Mouse (Mus musculus) lung, embryonic 16.5 days (tissue): Measurements from ENCODE around the gene D8Ertd738e. TPM values are rescaled to one million over a fixed set of nuclear protein-coding genes. Genes with fewer than 3 reads are reported as not detected.

Experiments used
- ATAC-seq: fragments of 200-750 bp; cut with Nextera tagmentation; 2 replicates; pipeline ENCODE4 v1.8.0; 2017; ENCODE audit warnings: low read depth, mild to moderate bottlenecking, moderate library complexity
- H3K27ac ChIP-seq: fragments of 300-500 bp; sonication (generic); 2 replicates; pipeline ENCODE4 v1.5.1; 2014; ENCODE audit warnings: mild to moderate bottlenecking, control low read depth, low read length
- H3K27me3 ChIP-seq: fragments of 300-500 bp; sonication (generic); 2 replicates; pipeline ENCODE4 v1.6.1; 2014; ENCODE audit warnings: low read depth, low read length, mixed read lengths; ENCODE audit not compliant: control insufficient read depth, insufficient read depth
- H3K36me3 ChIP-seq: fragments of 300-500 bp; sonication (generic); 2 replicates; pipeline ENCODE4 v1.6.1; 2014; ENCODE audit warnings: low read length; ENCODE audit not compliant: control insufficient read depth, insufficient read depth
- H3K4me1 ChIP-seq: fragments of 300-500 bp; sonication (generic); replicated peaks from 2 replicates; pipeline ENCODE4 v1.6.1; 2014; ENCODE audit warnings: low read length, mixed read lengths; ENCODE audit not compliant: control insufficient read depth, insufficient read depth
- H3K4me2 ChIP-seq: fragments of 300-500 bp; sonication (generic); 2 replicates; pipeline ENCODE4 v1.6.1; 2014; ENCODE audit warnings: low read depth, low read length, control low read depth
- H3K4me3 ChIP-seq: fragments of 300-500 bp; sonication (generic); 2 replicates; pipeline ENCODE4 v1.5.1; 2014; ENCODE audit warnings: mild to moderate bottlenecking, low read length, control low read depth
- H3K9ac ChIP-seq: fragments of 300-500 bp; sonication (generic); 2 replicates; pipeline ENCODE4 v1.6.1; 2014; ENCODE audit warnings: low read length, control low read depth
- H3K9me3 ChIP-seq: fragments of 300-500 bp; sonication (generic); 2 replicates; pipeline ENCODE4 v1.6.1; 2016; ENCODE audit warnings: low read length; ENCODE audit not compliant: control insufficient read depth
- WGBS: fragments of 180-500 bp; shearing (Covaris S2); extraction: QIAGEN DNeasy Blood & Tissue Kit; methylation state at CpG from one replicate; pipeline ENCODE4 v1.1.7; 2014; 5-methylcytosine and 5-hydroxymethylcytosine counted together
- polyA plus RNA-seq: library from polyadenylated mRNA; unstranded; fragments of >200 nt; fragmentation: Nextera tagmentation; extraction: Ambion mirVana; gene quantifications from 2 replicates; pipeline ENCODE4 v1.2.1, GENCODE M21; 2015

The D8Ertd738e gene
- polyA plus RNA-seq, 1 experiment from 2014 or later: 333 TPM

DNA sequence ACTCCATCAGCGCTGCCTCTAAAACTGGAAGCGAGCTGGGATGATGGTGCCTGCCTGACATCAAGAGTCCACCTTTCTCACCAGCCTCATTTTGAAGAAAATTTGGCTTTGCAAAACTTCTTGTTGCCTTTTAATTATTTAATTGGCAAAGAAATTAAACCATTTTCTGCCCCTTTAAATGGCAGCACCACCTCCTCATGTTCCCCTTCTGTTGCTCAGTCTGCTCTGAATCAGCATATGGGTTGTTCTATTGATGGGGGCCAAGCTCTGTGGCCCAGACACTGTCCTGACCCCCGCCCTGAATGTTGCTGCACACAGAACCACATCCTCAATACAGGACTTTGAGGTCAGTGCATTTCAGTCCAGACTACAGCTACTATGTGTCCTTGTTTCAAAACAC lies 24.4 kb upstream of the D8Ertd738e start:
- Histone ChIP-seq H3K4me3 (no peak overlapping the region), H3K9ac (no peak overlapping the region), H3K27ac (no peak overlapping the region), H3K4me2 (no peak overlapping the region), H3K36me3 (no peaks in the 10 kb centered on the region), H3K9me3 (no peaks in the 10 kb centered on the region), H3K27me3 (no peaks in the 10 kb centered on the region), H3K4me1 (peaks cover 7% of the 10 kb centered on the region)
- ATAC-seq: no peak
- 72% methylated on average over 3 of the region's 3 CpGs for WGBS

DNA sequence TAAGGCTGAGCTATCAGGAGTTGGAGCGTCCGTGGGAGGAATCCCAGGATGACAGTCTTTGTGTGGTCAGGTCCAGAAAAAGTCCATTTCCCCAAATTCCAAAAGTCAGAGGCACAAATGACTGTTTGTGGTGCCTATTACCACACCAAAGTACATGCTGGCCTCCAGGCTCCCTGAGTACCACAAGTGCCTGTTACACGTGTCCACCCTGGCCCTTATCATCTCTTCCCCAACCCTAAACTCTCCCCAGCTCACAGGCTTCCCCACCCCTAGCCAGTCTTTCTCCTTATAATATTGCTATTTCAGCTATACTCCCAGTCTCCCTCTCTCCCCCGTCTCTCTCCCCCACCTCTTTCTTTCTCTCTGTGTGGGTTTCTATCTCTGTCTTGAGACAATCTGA lies 22.8 kb upstream of the D8Ertd738e start:
- Histone ChIP-seq H3K27me3 (no peaks in the 10 kb centered on the region), H3K4me3 (no peak overlapping the region), H3K9ac (no peak overlapping the region), H3K9me3 (no peaks in the 10 kb centered on the region), H3K36me3 (no peaks in the 10 kb centered on the region), H3K4me2 (no peak overlapping the region), H3K27ac (no peak overlapping the region), H3K4me1 (peaks cover 7% of the 10 kb centered on the region)
- WGBS: 69% methylated on average over 4 of the region's 4 CpGs
- no peak for ATAC-seq

DNA sequence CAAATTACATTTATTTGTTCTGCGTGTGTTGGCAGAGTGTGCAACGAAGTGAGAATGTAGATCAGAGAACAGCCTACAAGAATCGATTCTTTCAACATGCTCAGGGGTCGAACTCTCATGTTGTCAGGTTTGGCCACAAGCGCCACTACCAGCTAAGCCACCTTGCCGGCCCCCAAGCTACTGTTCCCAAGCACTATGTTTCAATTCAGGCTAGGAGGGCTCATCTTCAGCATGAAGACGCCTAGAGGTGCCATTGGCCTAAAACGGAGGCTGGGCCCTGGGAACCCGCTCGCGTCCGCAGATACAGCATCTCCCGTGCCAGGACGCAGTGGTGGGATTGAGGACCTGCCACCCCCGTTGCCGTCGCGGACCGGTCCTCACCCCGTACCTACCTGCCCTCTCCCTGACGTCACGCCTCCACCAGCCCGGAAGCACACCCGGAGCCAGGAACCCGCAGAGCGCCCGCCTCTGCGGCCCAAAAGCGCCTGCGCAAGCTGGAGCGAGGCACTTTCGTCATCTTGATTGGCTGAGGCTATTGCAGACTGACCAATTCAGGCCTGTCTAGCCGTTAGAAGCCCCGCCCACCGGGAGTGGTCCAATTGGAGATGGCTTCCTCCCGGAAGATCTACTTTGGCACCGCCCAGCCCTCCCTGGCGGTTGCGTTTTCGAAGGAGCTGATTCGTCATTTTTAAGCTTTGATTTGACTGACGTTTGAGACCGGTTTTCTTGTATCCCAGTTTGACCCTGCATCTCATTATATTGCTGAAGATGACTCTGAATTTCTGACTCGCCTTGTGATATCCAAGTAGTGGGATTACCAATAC lies 20.6 kb upstream of the D8Ertd738e start, which contains the start of gene Ccdc130:
Gene Ccdc130 (minus strand): TSS at position 431 of the 824 bp plus-strand sequence.
- Histone ChIP-seq H3K9me3 (no peaks in the 10 kb centered on the region), H3K27ac (peak within 1 kb of the TSS; percentile 50), H3K4me2 (peak within 1 kb of the TSS; percentile 89), H3K27me3 (no peaks in the 10 kb centered on the region), H3K9ac (peak within 1 kb of the TSS; percentile 87), H3K4me3 (peak within 1 kb of the TSS; percentile 80), H3K4me1 (peaks cover 7% of the 10 kb centered on the region), H3K36me3 (peaks cover 4% of the 10 kb centered on the region; the same call in 1 of the 2 replicates)
- under 1% methylated on average over 44 of the region's 44 CpGs for WGBS
- ATAC-seq: peak; percentile 100

DNA sequence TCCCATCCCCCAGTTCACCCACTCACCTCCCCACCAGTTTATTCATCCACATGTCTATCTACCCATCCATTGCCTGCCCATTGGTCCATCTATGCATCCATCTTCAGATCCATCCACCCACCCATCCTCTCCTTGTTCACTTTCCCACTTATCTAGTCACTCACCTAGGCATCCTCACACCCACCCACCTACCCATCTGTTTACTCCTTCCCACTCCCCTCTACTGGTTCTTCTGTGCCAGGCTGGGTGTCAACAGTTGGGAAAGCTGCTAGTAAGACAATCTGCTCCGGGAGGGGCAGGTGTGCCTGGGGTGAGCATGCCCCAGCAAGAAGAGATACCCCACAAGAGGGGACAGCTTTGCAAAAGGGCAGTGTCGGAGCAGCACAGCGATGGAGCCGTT lies 11.6 kb upstream of the D8Ertd738e start:
- Histone ChIP-seq H3K4me2 (no peak overlapping the region), H3K4me3 (no peak overlapping the region), H3K36me3 (peaks cover 14% of the 10 kb centered on the region), H3K27me3 (no peaks in the 10 kb centered on the region), H3K4me1 (peaks cover 11% of the 10 kb centered on the region), H3K9me3 (no peaks in the 10 kb centered on the region), H3K9ac (no peak overlapping the region), H3K27ac (no peak overlapping the region)
- ATAC-seq: no peak
- WGBS: 87% methylated on average over 4 of the region's 4 CpGs

DNA sequence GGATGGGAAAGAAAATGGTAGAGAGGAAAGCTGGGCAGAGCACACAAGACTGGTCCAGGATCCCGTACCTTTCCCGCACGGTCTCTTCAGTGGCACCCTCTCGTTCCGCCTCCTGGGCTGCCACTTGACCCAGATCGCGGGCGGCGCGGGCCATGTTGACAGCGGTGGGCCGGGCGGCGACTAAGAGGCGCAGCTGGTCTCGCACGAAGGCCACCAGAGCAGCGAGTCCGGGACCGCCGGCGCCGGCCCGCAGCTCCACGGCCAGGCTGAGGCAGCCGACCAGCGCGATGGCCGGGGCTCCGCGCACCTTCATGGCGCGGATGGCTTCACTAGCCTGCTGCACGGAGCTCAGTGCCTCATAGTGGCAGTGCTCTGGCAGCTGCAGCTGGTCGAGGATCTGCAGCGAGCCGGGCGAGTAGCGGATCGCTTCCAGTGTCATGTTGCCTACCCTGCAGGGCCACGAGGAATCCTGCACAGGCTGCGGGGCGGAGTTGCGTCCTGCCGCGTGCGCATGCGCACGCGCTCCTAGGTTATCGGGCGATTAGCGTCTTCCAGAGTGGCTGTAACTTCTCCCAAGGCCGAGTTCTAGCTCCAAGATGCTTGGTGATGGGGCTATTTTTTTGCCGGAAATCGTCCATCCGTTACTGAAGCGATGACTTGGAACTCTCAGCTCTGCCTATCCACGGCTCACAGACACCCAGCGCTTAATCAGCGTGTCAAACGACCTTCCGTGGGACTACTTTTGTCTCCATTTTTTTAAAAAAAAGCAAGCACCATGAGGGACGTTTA lies 7.5 kb upstream of the D8Ertd738e start, which contains the start of gene Mri1:
Gene Mri1 (minus strand): TSS at position 505 of the 789 bp plus-strand sequence.
- Histone ChIP-seq H3K4me2 (peak within 1 kb of the TSS; percentile 97), H3K9me3 (no peaks in the 10 kb centered on the region), H3K4me1 (peaks cover 14% of the 10 kb centered on the region), H3K9ac (peak within 1 kb of the TSS; percentile 86), H3K4me3 (peak within 1 kb of the TSS; percentile 82), H3K36me3 (peaks cover 15% of the 10 kb centered on the region), H3K27ac (peak within 1 kb of the TSS; percentile 90), H3K27me3 (no peaks in the 10 kb centered on the region)
- peak; percentile 93 for ATAC-seq
- WGBS: under 1% methylated on average over 62 of the region's 64 CpGs

DNA sequence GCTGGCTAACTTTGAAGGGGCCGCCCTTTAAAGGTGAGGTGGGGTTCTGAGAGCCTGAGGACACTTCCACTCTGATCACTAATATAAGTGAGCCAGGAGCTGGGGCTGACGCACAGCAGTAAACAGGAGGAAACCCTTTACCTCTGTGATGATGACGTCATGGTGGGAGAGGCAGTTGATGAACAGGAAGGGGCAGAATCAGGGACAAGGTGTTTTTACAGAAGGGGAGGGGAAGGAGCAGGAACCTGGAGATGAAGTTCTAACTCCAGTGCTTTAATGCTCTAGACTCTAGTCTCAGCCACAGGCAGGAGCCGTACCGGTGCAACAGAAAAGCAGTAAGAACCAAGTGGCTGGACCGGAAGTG lies 6.9 kb upstream of the D8Ertd738e start:
- H3K9me3 ChIP-seq: no peaks in the 10 kb centered on the region
- peak overlapping the region; percentile 97 for H3K4me2 ChIP-seq
- H3K4me1 ChIP-seq: peaks cover 14% of the 10 kb centered on the region
- peak overlapping the region; percentile 86 for H3K9ac ChIP-seq
- peaks cover 13% of the 10 kb centered on the region for H3K36me3 ChIP-seq
- WGBS: 10% methylated on average over 6 of the region's 6 CpGs
- H3K27ac ChIP-seq: peak overlapping the region; percentile 90
- ATAC-seq: no peak; the same call in 1 of the 2 replicates
- H3K27me3 ChIP-seq: no peaks in the 10 kb centered on the region
- peak overlapping the region; percentile 82 for H3K4me3 ChIP-seq

DNA sequence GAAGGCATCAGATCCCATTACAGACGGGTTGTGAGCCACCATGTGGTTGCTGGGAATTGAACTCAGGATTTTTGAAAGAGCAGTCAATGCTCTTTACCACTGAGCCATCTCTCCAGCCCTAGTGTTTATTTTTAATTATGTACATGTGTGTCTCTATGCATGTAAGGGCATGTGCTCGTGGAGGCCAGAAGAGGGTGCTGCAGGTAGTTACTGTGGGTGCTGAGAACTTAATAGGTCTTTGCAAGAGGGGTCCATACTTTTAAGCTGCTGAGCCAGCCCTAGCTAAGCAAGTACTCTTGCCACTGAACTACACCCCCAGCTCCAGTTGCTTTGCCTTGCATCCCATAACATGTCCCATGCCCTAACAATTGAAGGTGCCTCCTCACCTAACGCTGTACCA lies 6.3 kb upstream of the D8Ertd738e start:
- no peak for ATAC-seq
- H3K9ac ChIP-seq: peak overlapping the region; percentile 86
- 83% methylated on average over 3 of the region's 3 CpGs for WGBS
- H3K27me3 ChIP-seq: no peaks in the 10 kb centered on the region
- peaks cover 12% of the 10 kb centered on the region for H3K36me3 ChIP-seq
- H3K4me3 ChIP-seq: peak overlapping the region; percentile 82
- H3K9me3 ChIP-seq: no peaks in the 10 kb centered on the region
- H3K27ac ChIP-seq: 0 out of 2 replicates have a peak overlapping the region, but pooled peaks have one; percentile 1
- H3K4me2 ChIP-seq: peak overlapping the region; percentile 97
- peaks cover 14% of the 10 kb centered on the region for H3K4me1 ChIP-seq

DNA sequence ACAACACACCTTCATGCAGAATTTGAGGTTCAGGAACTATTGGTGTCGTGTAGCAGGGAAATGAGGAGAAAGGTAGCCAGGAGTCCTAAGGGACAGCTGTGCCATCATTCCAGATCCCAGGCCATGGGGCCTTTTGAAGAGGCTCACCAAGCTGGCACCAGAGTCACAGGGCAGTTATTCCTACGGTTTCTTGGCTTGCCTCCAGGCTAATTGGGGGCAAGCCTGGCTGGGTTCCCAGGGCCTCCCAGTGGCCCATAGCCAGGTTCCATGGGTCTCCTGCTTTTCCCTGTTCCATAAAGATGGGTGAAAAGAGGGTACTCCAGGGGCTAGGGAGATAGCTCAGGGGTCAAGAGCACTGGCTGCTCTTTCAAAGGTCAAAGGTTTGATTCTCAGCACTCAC lies 7.7 kb downstream of the D8Ertd738e start:
- no peaks in the 10 kb centered on the region for H3K9me3 ChIP-seq
- H3K27ac ChIP-seq: no peak overlapping the region
- ATAC-seq: no peak
- H3K4me1 ChIP-seq: 0 out of 2 replicates have a peak, but pooled peaks cover 6% of the 10 kb centered on the region
- H3K4me3 ChIP-seq: no peak overlapping the region
- no peaks in the 10 kb centered on the region for H3K27me3 ChIP-seq
- no peak overlapping the region for H3K9ac ChIP-seq
- 46% methylated on average over 2 of the region's 2 CpGs for WGBS
- peaks cover 20% of the 10 kb centered on the region for H3K36me3 ChIP-seq
- H3K4me2 ChIP-seq: no peak overlapping the region

DNA sequence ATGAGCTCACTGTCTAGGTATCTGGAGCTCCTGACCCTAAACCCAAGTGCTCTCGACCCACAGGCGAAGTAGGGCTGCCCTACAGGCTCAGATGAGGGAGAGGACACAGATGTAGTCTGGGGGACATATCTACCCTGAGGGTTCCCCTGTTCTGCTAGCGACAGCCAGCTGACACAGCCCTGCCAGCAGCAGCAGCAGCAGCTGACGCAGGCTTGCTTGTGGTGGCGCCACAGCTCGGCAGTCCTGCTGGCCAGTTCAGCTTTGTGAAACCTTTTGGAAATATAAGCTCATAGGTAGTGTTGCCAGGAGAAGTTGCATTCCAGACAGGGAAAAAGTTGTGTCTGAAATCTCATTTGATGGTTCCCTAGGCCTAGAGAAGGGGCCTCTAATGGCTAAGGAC lies 8.4 kb downstream of the D8Ertd738e start:
- H3K27me3 ChIP-seq: no peaks in the 10 kb centered on the region
- no peak overlapping the region for H3K27ac ChIP-seq
- 31% methylated on average over 6 of the region's 6 CpGs for WGBS

More for the DNA sequence above, 8.4 kb downstream of the D8Ertd738e start:
- no peak overlapping the region for H3K4me2 ChIP-seq
- H3K4me1 ChIP-seq: 0 out of 2 replicates have a peak, but pooled peaks cover 6% of the 10 kb centered on the region
- no peaks in the 10 kb centered on the region for H3K9me3 ChIP-seq
- peaks cover 17% of the 10 kb centered on the region for H3K36me3 ChIP-seq
- H3K9ac ChIP-seq: no peak overlapping the region
- ATAC-seq: no peak
- no peak overlapping the region for H3K4me3 ChIP-seq
